Mouse (Mus musculus) pancreas, adult 10 weeks (tissue): Measurements from ENCODE around the gene Kif1a. TPM values are rescaled to one million over a fixed set of nuclear protein-coding genes. Genes with fewer than 3 reads are reported as not detected.

ENCODE experiments used
- polyA plus RNA-seq: library from polyadenylated mRNA; stranded (reverse); fragments of 350-450 nt; fragmentation: Illumina TruSeq; extraction: RNeasy Lipid Tissue Mini Kit (QIAGEN cat#74804); gene quantifications from one replicate; pipeline ENCODE4 v1.2.3, GENCODE M21; 2015; ENCODE audit warnings: low read depth, low replicate concordance; ENCODE audit not compliant: insufficient read depth

Gene Kif1a
- polyA plus RNA-seq, result 3.3 TPM

GRCm38 (mm10) chr1:93101571-93102061 lies at the start of gene Kif1a:
Kif1a (minus strand) TSS chr1:93101951.

DNA sequence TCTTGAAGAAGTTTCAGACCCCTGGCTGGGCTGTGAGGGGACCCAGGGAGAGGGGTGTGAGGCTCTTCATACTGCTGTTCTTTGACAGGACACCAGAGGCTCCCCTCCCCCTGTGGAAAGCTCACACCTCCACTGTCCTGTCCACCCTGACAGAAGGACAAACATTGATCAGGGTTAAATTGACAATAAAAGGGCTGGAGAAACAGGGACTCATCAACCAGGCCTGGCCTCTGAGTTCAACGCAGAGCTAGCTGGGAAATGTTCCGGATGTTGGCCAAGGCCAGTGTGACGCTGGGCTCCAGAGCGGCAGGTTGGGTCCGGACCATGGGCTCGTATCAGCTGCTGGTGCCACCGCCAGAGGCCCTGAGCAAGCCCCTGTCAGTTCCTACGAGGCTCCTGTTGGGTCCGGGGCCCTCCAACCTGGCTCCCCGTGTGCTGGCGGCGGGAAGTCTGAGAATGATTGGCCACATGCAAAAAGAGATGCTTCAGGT lies 33.3 kb upstream of the Kif1a start, which contains the start of gene Agxt:
Gene Agxt (plus strand): TSS at position 205 of the 491 bp plus-strand sequence.

DNA sequence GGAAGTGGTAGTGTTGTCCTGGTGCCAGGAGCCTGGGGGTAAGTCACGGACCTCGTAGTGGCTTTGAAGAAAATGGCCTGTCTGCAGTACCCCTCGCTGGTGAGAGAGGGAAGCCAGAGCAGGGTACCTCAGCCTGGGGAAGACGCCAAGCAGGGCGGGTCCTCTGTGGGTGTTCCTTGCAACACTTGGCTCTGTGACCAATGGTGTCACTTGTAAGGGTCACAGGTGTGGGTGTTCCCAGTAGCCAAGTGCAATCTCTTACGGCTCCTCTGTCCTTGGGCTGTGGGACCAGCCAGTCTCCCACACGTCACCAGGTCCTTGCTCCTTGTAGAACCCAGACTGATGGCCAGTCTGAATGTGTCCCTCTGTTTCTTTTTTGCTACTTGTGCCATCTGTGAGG lies 95.7 kb downstream of the Kif1a start, which contains the start of gene Aqp12:
Gene Aqp12 (plus strand): TSS at position 274 of the 400 bp plus-strand sequence.

Other genes starting within 250 kb of the Kif1a start
- not detected for gene Ankmy1, start 199.0 kb downstream of the Kif1a start, polyA plus RNA-seq
- 5.2 TPM for gene Dusp28, start 195.0 kb downstream of the Kif1a start, polyA plus RNA-seq
- 38.7 TPM for gene Rnpepl1, start 191.2 kb downstream of the Kif1a start, polyA plus RNA-seq
- 6.3 TPM for gene Capn10, start 167.6 kb downstream of the Kif1a start, polyA plus RNA-seq
- gene Gpr35, start 151.1 kb downstream of the Kif1a start, polyA plus RNA-seq, result 0.31 TPM
- gene Aqp12, start 95.6 kb downstream of the Kif1a start, polyA plus RNA-seq, result 97.8 TPM
- gene Agxt, start 33.3 kb upstream of the Kif1a start, polyA plus RNA-seq, result not detected
- not detected for gene 2310007B03Rik, start 59.0 kb upstream of the Kif1a start, polyA plus RNA-seq
- gene Crocc2, start 66.8 kb upstream of the Kif1a start, polyA plus RNA-seq, result not detected
- gene Sned1, start 133.9 kb upstream of the Kif1a start, polyA plus RNA-seq, result 9.7 TPM
- 5.6 TPM for gene Mterf4, start 204.0 kb upstream of the Kif1a start, polyA plus RNA-seq
- gene Ppp1r7, start 240.9 kb upstream of the Kif1a start, polyA plus RNA-seq, result 1.8 TPM
- 0.48 TPM for gene Pask, start 241.5 kb upstream of the Kif1a start, polyA plus RNA-seq